Mouse (Mus musculus) midbrain, embryonic 11.5 days (tissue): ENCODE measurements around the gene H2afx. TPM values are rescaled to one million over a fixed set of nuclear protein-coding genes. Genes with fewer than 3 reads are reported as not detected.
"Not testable (repeated sequence)": the region's sequence is repeated elsewhere in the genome, so short reads cannot be mapped to it uniquely, and the experiment has no call there.

Experiments
- ATAC-seq: fragments of 200-750 bp; cut with Nextera tagmentation; 2 replicates; pipeline ENCODE4 v1.8.0; 2017; ENCODE audit warnings: moderate TSS enrichment, moderate library complexity; ENCODE audit not compliant: low FRiP score
- DNase-seq: peaks from one replicate; pipeline ENCODE4 v3.0.0; 2015; ENCODE audit warnings: low spot score; ENCODE audit errors: missing footprints
- H3K27ac ChIP-seq: fragments of 300-500 bp; sonication (generic); 2 replicates; pipeline ENCODE4 v1.5.1; 2014; ENCODE audit warnings: low read depth, low read length
- H3K27me3 ChIP-seq: fragments of 300-500 bp; sonication (generic); 2 replicates; pipeline ENCODE4 v1.6.1; 2014; ENCODE audit warnings: mild to moderate bottlenecking, low read length, moderate library complexity, mixed read lengths; ENCODE audit not compliant: control insufficient read depth, insufficient read depth
- H3K36me3 ChIP-seq: fragments of 300-500 bp; sonication (generic); 2 replicates; pipeline ENCODE4 v1.6.1; 2014; ENCODE audit warnings: mild to moderate bottlenecking, low read length, moderate library complexity, mixed read lengths; ENCODE audit not compliant: control insufficient read depth, insufficient read depth
- H3K4me1 ChIP-seq: fragments of 300-500 bp; sonication (generic); 2 replicates; pipeline ENCODE4 v1.6.1; 2014; ENCODE audit warnings: low read length; ENCODE audit not compliant: control insufficient read depth, insufficient read depth
- H3K4me2 ChIP-seq: fragments of 300-500 bp; sonication (generic); 2 replicates; pipeline ENCODE4 v1.6.1; 2014; ENCODE audit warnings: mild to moderate bottlenecking, moderate library complexity
- H3K4me3 ChIP-seq: fragments of 300-500 bp; sonication (generic); 2 replicates; pipeline ENCODE4 v1.5.1; 2014; ENCODE audit warnings: low read depth, low read length
- H3K9ac ChIP-seq: fragments of 300-500 bp; sonication (generic); 2 replicates; pipeline ENCODE4 v1.6.1; 2014; ENCODE audit warnings: low read length
- H3K9me3 ChIP-seq: fragments of 300-500 bp; sonication (generic); 2 replicates; pipeline ENCODE4 v1.6.1; 2016; ENCODE audit warnings: low read length; ENCODE audit not compliant: control insufficient read depth
- WGBS: fragments of 180-500 bp; shearing (Covaris S2); extraction: QIAGEN DNeasy Blood & Tissue Kit; methylation state at CpG from one replicate; pipeline ENCODE4 v1.1.7; 2014; 5-methylcytosine and 5-hydroxymethylcytosine counted together
- polyA plus RNA-seq: library from polyadenylated mRNA; unstranded; fragments of >200 nt; fragmentation: Nextera tagmentation; extraction: Ambion mirVana; gene quantifications from 2 replicates; pipeline ENCODE4 v1.2.1, GENCODE M21; 2014

Gene H2afx
- polyA plus RNA-seq: 355 and 377 TPM in 2 replicates

- H3K36me3 ChIP-seq: peaks cover 25% of the 10 kb centered on the region
- peak; percentile 97 for ATAC-seq
- H3K4me2 ChIP-seq: peak within 1 kb of the TSS; percentile 77
Observed at GRCm38 (mm10) chr9:44334396-44335330, at the start of gene H2afx. Gene H2afx (plus strand): TSS chr9:44334694.

GRCm38 (mm10) chr9:44286256-44286850, 48.1 kb upstream of the H2afx start:
- no peaks in the 10 kb centered on the region; the same call in 1 of the 2 replicates for H3K36me3 ChIP-seq
- ATAC-seq (no peak), DNase-seq (no peak)
- H3K9ac ChIP-seq: no peak overlapping the region
- no peaks in the 10 kb centered on the region; the same call in 1 of the 2 replicates for H3K27me3 ChIP-seq
- 5% methylated on average over 6 of the region's 6 CpGs for WGBS
- H3K4me2 ChIP-seq: peak overlapping the region; percentile 94
- H3K4me1 ChIP-seq: peaks cover 12% of the 10 kb centered on the region
- no peak overlapping the region for H3K27ac ChIP-seq
- H3K9me3 ChIP-seq: no peaks in the 10 kb centered on the region
- no peak overlapping the region; the same call in 1 of the 2 replicates for H3K4me3 ChIP-seq

More at GRCm38 (mm10) chr9:44334396-44335330, at the start of gene H2afx:
- peak within 1 kb of the TSS; percentile 95 for H3K27ac ChIP-seq
- peak; percentile 100 for DNase-seq
- peak within 1 kb of the TSS; percentile 89 for H3K9ac ChIP-seq
- H3K9me3 ChIP-seq: 0 out of 2 replicates have a peak, but pooled peaks cover 3% of the 10 kb centered on the region
- no peaks in the 10 kb centered on the region for H3K27me3 ChIP-seq
- peak within 1 kb of the TSS; percentile 65 for H3K4me3 ChIP-seq
- peaks cover 11% of the 10 kb centered on the region for H3K4me1 ChIP-seq
- under 1% methylated on average over 83 of the region's 91 CpGs for WGBS

- no peaks in the 10 kb centered on the region for H3K9me3 ChIP-seq
- 5% methylated on average over 11 of the region's 11 CpGs for WGBS
- DNase-seq (no peak), ATAC-seq (peak; percentile 26; the same call in 1 of the 2 replicates)
- peak overlapping the region; percentile 94 for H3K4me2 ChIP-seq
- peak overlapping the region; percentile 84 for H3K9ac ChIP-seq
- no peak overlapping the region for H3K27ac ChIP-seq
- no peaks in the 10 kb centered on the region; the same call in 1 of the 2 replicates for H3K27me3 ChIP-seq
- peak overlapping the region; percentile 77 for H3K4me3 ChIP-seq
- no peaks in the 10 kb centered on the region; the same call in 1 of the 2 replicates for H3K36me3 ChIP-seq
- H3K4me1 ChIP-seq: peaks cover 12% of the 10 kb centered on the region
Observed at GRCm38 (mm10) chr9:44287003-44287400, 47.5 kb upstream of the H2afx start.

- H3K36me3 ChIP-seq: no peaks in the 10 kb centered on the region; the same call in 1 of the 2 replicates
- WGBS: under 1% methylated on average over 47 of the region's 47 CpGs
- DNase-seq (peak; percentile 96), ATAC-seq (peak; percentile 69)
- H3K27ac ChIP-seq: peak overlapping the region; percentile 51
- peak overlapping the region; percentile 94 for H3K4me2 ChIP-seq
- H3K4me3 ChIP-seq: peak overlapping the region; percentile 77
- H3K4me1 ChIP-seq: peaks cover 12% of the 10 kb centered on the region
- H3K9ac ChIP-seq: peak overlapping the region; percentile 84
- H3K27me3 ChIP-seq: no peaks in the 10 kb centered on the region; the same call in 1 of the 2 replicates
- no peaks in the 10 kb centered on the region for H3K9me3 ChIP-seq
Observed at GRCm38 (mm10) chr9:44287401-44288075, 47.0 kb upstream of the H2afx start.

DNA sequence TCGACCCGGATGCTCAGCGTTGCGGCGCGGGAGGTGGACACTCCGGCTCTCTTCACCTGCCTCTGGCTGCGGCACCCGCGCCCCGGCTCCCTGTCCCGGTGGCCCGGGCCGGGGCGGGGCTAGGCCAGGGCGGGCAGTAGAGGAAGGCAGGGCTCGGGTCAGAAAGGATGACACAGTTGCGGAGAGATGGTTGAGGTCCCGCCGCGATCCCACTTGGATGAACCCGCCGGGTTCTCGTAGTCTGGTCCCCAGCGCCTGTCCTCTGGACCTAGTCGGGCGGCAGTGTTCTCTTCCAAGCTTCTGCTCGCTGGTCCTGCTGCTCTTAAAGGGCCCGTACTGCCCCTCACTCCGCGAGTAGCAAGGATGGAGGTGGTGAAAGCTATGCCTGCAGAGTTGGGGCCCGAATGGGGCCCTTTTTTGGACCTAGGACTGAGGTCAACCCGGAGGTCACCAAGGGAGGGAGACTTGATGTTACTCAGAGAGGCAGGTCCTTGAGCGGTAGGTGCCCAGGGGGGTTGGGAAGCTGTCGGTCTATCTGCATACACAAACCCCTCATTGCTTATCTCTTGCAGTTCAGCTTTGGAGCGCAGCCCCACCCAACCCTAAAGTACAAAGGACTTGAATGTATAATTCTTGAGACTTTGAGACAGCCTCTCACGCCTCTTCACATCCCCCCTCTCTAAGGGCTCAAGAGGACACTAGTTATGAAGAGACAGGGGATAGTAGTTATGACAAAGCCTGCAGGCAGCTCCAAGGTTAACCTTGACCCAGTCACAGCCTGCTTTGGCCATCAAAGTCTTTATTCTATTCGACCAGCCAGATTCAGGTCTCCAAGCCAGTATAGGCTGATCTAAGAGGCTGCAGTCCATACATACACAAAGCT, 46.2 kb upstream of the H2afx start, which contains the start of gene Abcg4:
TSS of gene Abcg4 (minus strand) at position 540 of the 883 bp plus-strand sequence.
- H3K4me2 ChIP-seq: peak within 1 kb of the TSS; percentile 94
- WGBS: under 1% methylated on average over 38 of the region's 38 CpGs
- DNase-seq (no peak), ATAC-seq (peak; percentile 58)
- H3K36me3 ChIP-seq: peaks cover 4% of the 10 kb centered on the region
- peak within 1 kb of the TSS; percentile 51 for H3K27ac ChIP-seq
- H3K4me1 ChIP-seq: peaks cover 12% of the 10 kb centered on the region
- peak within 1 kb of the TSS; percentile 84 for H3K9ac ChIP-seq
- H3K9me3 ChIP-seq: no peaks in the 10 kb centered on the region
- peak within 1 kb of the TSS; percentile 77 for H3K4me3 ChIP-seq
- H3K27me3 ChIP-seq: no peaks in the 10 kb centered on the region; the same call in 1 of the 2 replicates

GRCm38 (mm10) chr9:44288959-44289291, 45.6 kb upstream of the H2afx start:
- DNase-seq (peak; percentile 82), ATAC-seq (no peak; the same call in 1 of the 2 replicates)
- no peak overlapping the region for H3K4me2 ChIP-seq
- H3K9ac ChIP-seq: no peak overlapping the region
- H3K27ac ChIP-seq: no peak overlapping the region
- H3K4me1 ChIP-seq: peaks cover 12% of the 10 kb centered on the region
- no peaks in the 10 kb centered on the region; the same call in 1 of the 2 replicates for H3K27me3 ChIP-seq
- H3K4me3 ChIP-seq: no peak overlapping the region
- peaks cover 4% of the 10 kb centered on the region for H3K36me3 ChIP-seq
- 8% methylated on average over 11 of the region's 11 CpGs for WGBS
- H3K9me3 ChIP-seq: no peaks in the 10 kb centered on the region

DNA sequence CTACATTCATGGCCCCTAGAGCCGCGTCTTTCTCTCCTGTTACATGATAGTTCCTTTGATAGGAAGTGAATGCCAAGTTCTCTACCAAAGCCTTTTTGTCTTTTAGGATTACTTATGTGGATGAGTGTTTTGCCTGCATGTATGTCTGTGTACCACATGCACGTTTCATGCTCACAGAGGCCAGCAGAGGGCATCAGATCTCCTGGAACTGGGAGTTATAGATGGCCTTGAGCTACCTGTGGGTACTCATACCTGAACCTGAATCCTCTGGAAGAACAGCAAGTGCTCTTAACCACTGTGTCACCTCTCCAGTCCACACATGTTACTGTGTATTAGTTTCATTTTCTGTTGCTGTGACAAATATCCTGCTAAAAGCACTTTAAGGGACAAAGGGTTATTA, 42.0 kb upstream of the H2afx start:
- H3K4me2 ChIP-seq: no peak overlapping the region
- no peak overlapping the region for H3K9ac ChIP-seq
- peaks cover 19% of the 10 kb centered on the region for H3K36me3 ChIP-seq
- H3K27me3 ChIP-seq: no peaks in the 10 kb centered on the region; the same call in 1 of the 2 replicates
- no peak overlapping the region for H3K4me3 ChIP-seq
- ATAC-seq (no peak), DNase-seq (peak; percentile 87)
- H3K9me3 ChIP-seq: no peaks in the 10 kb centered on the region
- H3K27ac ChIP-seq: no peak overlapping the region
- peaks cover 5% of the 10 kb centered on the region; the same call in 1 of the 2 replicates for H3K4me1 ChIP-seq
- WGBS: 70% methylated on average over 3 of the region's 3 CpGs

- DNase-seq, H3K4me1 ChIP-seq, H3K4me3 ChIP-seq, H3K27me3 ChIP-seq, H3K4me2 ChIP-seq, H3K9me3 ChIP-seq, H3K9ac ChIP-seq, ATAC-seq, H3K27ac ChIP-seq: not testable (repeated sequence)
- peaks cover 33% of the 10 kb centered on the region for H3K36me3 ChIP-seq
- WGBS: 97% methylated on average over 3 of the region's 3 CpGs
Observed at GRCm38 (mm10) chr9:44300001-44300400, 34.5 kb upstream of the H2afx start.
